Mouse (Mus musculus) heart, embryonic 16.5 days (tissue): ENCODE results near the gene Palm. TPM values are rescaled to one million over a fixed set of nuclear protein-coding genes. Genes with fewer than 3 reads are reported as not detected.

Experiments used
- ATAC-seq: fragments of 200-750 bp; cut with Nextera tagmentation; replicated peaks from 2 replicates; pipeline ENCODE4 v1.8.0; 2017; ENCODE audit warnings: moderate number of reproducible peaks; ENCODE audit not compliant: insufficient read depth, low FRiP score; ENCODE audit errors: extremely low read depth
- H3K27ac ChIP-seq: fragments of 300-500 bp; sonication (generic); 2 replicates; pipeline ENCODE4 v1.5.1; 2014; ENCODE audit warnings: mild to moderate bottlenecking, low read length, control low read depth, moderate library complexity
- H3K27me3 ChIP-seq: fragments of 300-500 bp; sonication (generic); 2 replicates; pipeline ENCODE4 v1.6.1; 2014; ENCODE audit warnings: low read length, mixed read lengths; ENCODE audit not compliant: control insufficient read depth, insufficient read depth
- H3K36me3 ChIP-seq: fragments of 300-500 bp; sonication (generic); 2 replicates; pipeline ENCODE4 v1.6.1; 2014; ENCODE audit not compliant: control insufficient read depth, insufficient read depth
- H3K4me1 ChIP-seq: fragments of 300-500 bp; sonication (generic); 2 replicates; pipeline ENCODE4 v1.6.1; 2014; ENCODE audit warnings: low read length, mixed read lengths; ENCODE audit not compliant: control insufficient read depth, insufficient read depth
- H3K4me2 ChIP-seq: fragments of 300-500 bp; sonication (generic); 2 replicates; pipeline ENCODE4 v1.6.1; 2014; ENCODE audit warnings: low read depth, mild to moderate bottlenecking, control low read depth, low read length
- H3K4me3 ChIP-seq: fragments of 300-500 bp; sonication (generic); 2 replicates; pipeline ENCODE4 v1.5.1; 2014; ENCODE audit warnings: mild to moderate bottlenecking, control low read depth, low read length
- H3K9ac ChIP-seq: fragments of 300-500 bp; sonication (generic); 2 replicates; pipeline ENCODE4 v1.6.1; 2014; ENCODE audit warnings: low read length, control low read depth
- H3K9me3 ChIP-seq: fragments of 300-500 bp; sonication (generic); replicated peaks from 2 replicates; pipeline ENCODE4 v1.6.1; 2016; ENCODE audit warnings: low read length; ENCODE audit not compliant: control insufficient read depth
- WGBS: fragments of 180-500 bp; shearing (Covaris S2); extraction: QIAGEN DNeasy Blood & Tissue Kit; methylation state at CpG from one replicate; pipeline ENCODE4 v1.1.7; 2014; 5-methylcytosine and 5-hydroxymethylcytosine counted together
- polyA plus RNA-seq: library from polyadenylated mRNA; unstranded; fragments of >200 nt; fragmentation: Nextera tagmentation; extraction: Ambion mirVana; gene quantifications from 2 replicates; pipeline ENCODE4 v1.2.1, GENCODE M21; 2015

Gene Palm
- polyA plus RNA-seq, 1 experiment from 2014 or later = 67.6 TPM

DNA sequence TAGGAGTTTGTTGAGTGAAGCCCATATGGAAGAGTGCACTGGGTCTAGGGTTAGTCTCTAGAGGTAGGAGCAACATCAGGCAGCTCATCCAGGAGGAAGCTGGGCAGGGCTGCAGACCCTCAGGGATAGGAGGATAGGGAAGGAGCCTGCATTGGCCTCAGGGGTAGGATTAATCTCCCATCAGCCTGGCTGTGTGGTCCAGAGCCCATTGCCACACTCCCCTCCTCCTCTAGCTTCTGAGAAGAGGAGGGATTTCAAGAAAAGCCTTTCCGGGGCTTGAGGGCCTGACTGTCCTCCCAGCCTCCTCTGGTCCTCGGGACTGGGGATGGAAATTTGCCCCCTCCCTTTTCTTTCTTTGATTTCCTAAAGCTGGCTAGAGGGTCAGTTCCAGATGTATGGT lies 14.2 kb upstream of the Palm start:
- Histone ChIP-seq H3K36me3 (no peaks in the 10 kb centered on the region), H3K4me2 (no peak overlapping the region), H3K27ac (no peak overlapping the region), H3K27me3 (peaks cover 4% of the 10 kb centered on the region; the same call in 1 of the 2 replicates), H3K4me1 (peaks cover 26% of the 10 kb centered on the region), H3K9ac (no peak overlapping the region), H3K4me3 (no peak overlapping the region), H3K9me3 (peaks cover 5% of the 10 kb centered on the region; the same call in 1 of the 2 replicates)
- ATAC-seq = no peak
- WGBS = 31% methylated on average over 2 of the region's 2 CpGs

DNA sequence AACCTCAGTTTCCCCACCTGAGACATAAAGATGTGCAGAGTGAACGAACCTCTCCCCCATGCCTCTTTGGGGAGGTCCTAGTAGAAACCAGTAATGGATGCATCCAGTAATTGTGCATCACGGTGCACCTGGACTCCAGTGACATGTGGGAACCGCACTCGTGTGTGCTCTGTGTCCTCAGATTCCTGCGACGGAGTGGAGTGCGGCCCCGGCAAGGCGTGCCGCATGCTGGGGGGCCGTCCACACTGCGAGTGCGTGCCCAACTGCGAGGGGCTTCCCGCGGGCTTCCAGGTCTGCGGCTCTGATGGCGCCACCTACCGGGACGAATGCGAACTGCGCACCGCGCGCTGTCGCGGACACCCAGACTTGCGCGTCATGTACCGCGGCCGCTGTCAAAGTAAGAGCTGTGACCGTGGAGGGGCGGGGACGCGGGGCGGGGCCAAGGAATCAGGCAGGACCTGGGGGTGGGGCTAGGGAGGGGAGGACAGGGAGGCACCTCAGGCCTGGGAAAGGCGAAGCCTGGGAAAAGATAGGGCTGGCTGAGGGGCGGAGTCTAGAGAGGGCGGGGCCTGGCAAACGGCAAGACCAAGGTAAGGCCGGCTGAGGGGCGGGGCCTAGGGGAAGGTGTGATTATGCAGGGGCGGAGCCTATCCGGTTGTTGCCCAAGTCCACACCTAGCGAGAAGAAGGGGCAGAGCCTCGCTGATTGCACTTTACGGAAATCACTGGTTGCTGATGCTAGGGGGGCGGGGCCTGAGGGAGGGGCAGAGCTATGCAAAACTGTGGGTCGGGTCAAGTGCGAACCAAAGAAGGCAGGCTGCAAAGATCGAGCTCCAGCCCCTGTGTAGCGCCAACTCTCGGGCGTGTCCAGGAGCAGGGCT lies 13.3 kb upstream of the Palm start:
- peak; percentile 77 for ATAC-seq
- 3% methylated on average over 54 of the region's 55 CpGs for WGBS
- H3K9me3 ChIP-seq = peaks cover 3% of the 10 kb centered on the region; the same call in 1 of the 2 replicates
- peak overlapping the region; percentile 53 for H3K4me3 ChIP-seq
- peak overlapping the region; percentile 51; the same call in 1 of the 2 replicates for H3K9ac ChIP-seq
- no peak overlapping the region for H3K27ac ChIP-seq
- H3K27me3 ChIP-seq = peaks cover 7% of the 10 kb centered on the region; the same call in 1 of the 2 replicates
- no peaks in the 10 kb centered on the region for H3K36me3 ChIP-seq
- H3K4me1 ChIP-seq = peaks cover 26% of the 10 kb centered on the region
- peak overlapping the region; percentile 92 for H3K4me2 ChIP-seq

DNA sequence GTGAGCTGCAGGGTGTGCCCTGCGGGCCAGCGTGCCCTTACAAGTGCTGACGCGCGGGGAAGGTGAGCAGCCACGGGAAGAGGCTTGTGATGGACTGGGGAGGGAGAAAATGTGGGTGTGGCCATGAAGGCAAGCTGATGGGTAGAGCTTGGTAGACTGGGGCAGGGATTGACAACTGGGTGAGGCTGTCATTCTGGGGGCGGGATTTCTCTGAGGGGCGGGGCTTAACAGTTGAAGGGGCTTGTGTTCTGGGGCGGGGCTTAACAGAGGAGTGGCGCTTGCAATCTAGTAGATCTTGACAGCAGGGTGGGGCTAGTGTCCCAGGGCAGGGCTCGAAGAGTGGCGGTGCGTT lies 12.7 kb upstream of the Palm start:
- ATAC-seq = no peak; the same call in 1 of the 2 replicates
- H3K27me3 ChIP-seq = peaks cover 7% of the 10 kb centered on the region; the same call in 1 of the 2 replicates

DNA sequence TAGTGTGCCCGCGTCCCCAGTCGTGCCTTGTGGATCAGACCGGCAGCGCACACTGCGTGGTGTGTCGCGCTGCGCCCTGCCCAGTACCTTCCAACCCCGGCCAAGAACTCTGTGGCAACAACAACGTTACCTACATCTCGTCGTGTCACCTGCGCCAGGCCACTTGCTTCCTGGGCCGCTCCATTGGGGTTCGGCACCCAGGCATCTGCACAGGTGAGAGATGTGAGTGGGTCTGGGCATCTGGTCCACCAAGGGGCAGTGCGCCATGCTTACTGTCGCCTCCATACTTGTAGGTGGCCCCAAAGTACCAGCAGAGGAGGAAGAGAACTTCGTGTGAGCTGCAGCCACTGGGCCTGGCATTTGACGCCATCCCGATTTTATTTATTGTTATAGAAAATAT lies 12.2 kb upstream of the Palm start:
- Histone ChIP-seq H3K27ac (no peak overlapping the region), H3K4me1 (peaks cover 26% of the 10 kb centered on the region)

More for the DNA sequence above, 12.7 kb upstream of the Palm start:
- no peaks in the 10 kb centered on the region for H3K9me3 ChIP-seq
- WGBS = 2% methylated on average over 13 of the region's 13 CpGs
- H3K36me3 ChIP-seq = no peaks in the 10 kb centered on the region
- H3K9ac ChIP-seq = peak overlapping the region; percentile 51; the same call in 1 of the 2 replicates
- H3K4me2 ChIP-seq = peak overlapping the region; percentile 92
- peaks cover 26% of the 10 kb centered on the region for H3K4me1 ChIP-seq
- no peak overlapping the region for H3K27ac ChIP-seq
- H3K4me3 ChIP-seq = peak overlapping the region; percentile 53

DNA sequence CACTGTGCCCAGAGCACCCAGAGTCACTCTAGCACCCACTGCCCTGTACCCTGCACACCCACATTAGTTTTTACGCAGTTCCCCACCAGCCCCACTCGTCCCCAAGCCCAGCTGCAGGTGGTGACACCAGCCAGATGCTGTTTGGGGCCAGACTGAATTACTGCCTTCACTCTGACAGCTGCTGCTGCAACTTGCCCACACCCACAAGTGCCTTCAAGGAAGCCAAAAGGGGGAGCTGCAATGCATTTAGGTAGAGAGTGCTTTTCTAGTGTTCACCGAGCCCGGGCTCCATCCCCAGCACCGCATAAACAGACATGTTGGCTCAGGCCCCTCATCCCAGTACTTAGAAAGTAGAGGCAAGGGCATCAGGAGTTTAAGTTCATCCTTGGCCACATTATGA lies 11.4 kb upstream of the Palm start:
- no peak overlapping the region for H3K9ac ChIP-seq
- no peak overlapping the region for H3K4me2 ChIP-seq
- no peaks in the 10 kb centered on the region for H3K36me3 ChIP-seq
- H3K9me3 ChIP-seq = no peaks in the 10 kb centered on the region
- peaks cover 7% of the 10 kb centered on the region; the same call in 1 of the 2 replicates for H3K27me3 ChIP-seq
- H3K4me1 ChIP-seq = peaks cover 25% of the 10 kb centered on the region
- no peak overlapping the region for H3K27ac ChIP-seq
- no peak overlapping the region for H3K4me3 ChIP-seq
- ATAC-seq = no peak
- whole genome bisulfite sequencing = 64% methylated on average over 5 of the region's 5 CpGs

More for the DNA sequence above, 12.2 kb upstream of the Palm start:
- H3K9me3 ChIP-seq = no peaks in the 10 kb centered on the region
- H3K9ac ChIP-seq = no peak overlapping the region
- WGBS = 42% methylated on average over 21 of the region's 21 CpGs
- ATAC-seq = no peak
- H3K4me3 ChIP-seq = peak overlapping the region; percentile 53
- peaks cover 7% of the 10 kb centered on the region; the same call in 1 of the 2 replicates for H3K27me3 ChIP-seq
- peak overlapping the region; percentile 92 for H3K4me2 ChIP-seq
- H3K36me3 ChIP-seq = no peaks in the 10 kb centered on the region

DNA sequence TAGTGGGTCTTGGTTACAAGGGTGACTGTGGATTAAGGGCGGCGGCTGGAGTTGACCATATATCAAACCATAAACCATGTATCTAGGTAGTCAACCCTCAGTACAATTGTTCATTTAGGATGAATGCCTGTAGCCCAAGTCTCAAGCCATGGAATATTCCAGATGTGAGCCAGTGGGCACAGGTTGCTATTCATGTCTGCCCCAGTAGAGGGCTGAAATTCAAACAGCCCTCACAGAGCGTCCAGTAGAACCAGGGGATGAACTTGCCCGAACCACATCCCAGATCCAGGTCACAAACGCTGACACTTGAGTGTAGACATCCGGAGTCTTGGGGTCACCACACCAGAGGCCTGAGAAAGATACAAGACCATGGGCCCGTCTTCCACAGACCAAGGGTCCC lies 10.3 kb upstream of the Palm start:
- H3K4me3 ChIP-seq = no peak overlapping the region
- ATAC-seq = no peak
- H3K9me3 ChIP-seq = no peaks in the 10 kb centered on the region
- H3K9ac ChIP-seq = no peak overlapping the region
- H3K27me3 ChIP-seq = peaks cover 7% of the 10 kb centered on the region; the same call in 1 of the 2 replicates
- peaks cover 14% of the 10 kb centered on the region for H3K4me1 ChIP-seq
- H3K36me3 ChIP-seq = no peaks in the 10 kb centered on the region
- WGBS = 58% methylated on average over 7 of the region's 7 CpGs
- H3K27ac ChIP-seq = no peak overlapping the region
- no peak overlapping the region for H3K4me2 ChIP-seq

DNA sequence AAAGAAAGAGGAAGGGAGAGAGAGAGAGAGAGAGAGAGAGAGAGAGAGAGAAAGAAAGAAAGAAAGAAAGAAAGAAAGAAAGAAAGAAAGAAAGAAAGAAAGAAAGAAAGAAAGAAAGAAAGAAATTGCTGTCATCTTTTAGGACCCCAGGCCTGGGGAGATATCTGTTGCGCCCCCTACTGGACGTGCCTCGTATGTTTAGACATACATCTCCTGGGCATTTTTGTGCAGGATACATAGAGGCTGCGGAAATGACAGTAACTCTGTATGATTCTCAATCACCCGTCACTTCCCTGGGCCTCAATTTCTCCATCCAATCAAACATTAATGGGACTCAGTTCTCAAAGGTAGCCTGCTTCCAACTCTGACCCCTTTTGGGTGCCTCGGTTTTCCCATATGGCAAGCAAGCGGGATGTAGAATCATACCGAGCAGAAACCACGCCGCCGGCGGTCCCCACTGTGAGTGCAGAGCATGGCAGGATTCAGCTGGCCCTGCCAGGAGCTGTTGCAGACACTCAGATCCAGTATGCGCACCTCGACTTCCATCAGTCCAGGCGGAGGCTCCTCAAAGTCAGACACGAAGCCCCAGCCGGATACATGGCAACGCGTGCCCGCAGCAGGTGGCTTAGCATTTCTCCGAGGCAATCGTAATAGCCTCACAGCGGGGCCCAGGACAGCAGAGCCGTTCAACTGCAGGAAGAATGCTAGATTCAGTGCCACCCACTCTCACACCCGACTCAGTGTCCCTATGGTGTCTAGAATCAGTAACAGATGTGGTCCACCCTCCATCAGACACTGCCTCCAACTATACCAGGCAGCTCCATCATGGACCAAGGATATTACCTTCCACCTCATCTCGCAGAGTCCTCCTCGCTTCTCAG lies 9.2 kb upstream of the Palm start:
- Histone ChIP-seq H3K4me3 (no peak overlapping the region), H3K4me1 (peaks cover 8% of the 10 kb centered on the region), H3K4me2 (no peak overlapping the region), H3K36me3 (no peaks in the 10 kb centered on the region), H3K27me3 (peaks cover 3% of the 10 kb centered on the region; the same call in 1 of the 2 replicates), H3K9ac (no peak overlapping the region), H3K9me3 (no peaks in the 10 kb centered on the region), H3K27ac (no peak overlapping the region)
- WGBS = 42% methylated on average over 27 of the region's 27 CpGs
- no peak for ATAC-seq

DNA sequence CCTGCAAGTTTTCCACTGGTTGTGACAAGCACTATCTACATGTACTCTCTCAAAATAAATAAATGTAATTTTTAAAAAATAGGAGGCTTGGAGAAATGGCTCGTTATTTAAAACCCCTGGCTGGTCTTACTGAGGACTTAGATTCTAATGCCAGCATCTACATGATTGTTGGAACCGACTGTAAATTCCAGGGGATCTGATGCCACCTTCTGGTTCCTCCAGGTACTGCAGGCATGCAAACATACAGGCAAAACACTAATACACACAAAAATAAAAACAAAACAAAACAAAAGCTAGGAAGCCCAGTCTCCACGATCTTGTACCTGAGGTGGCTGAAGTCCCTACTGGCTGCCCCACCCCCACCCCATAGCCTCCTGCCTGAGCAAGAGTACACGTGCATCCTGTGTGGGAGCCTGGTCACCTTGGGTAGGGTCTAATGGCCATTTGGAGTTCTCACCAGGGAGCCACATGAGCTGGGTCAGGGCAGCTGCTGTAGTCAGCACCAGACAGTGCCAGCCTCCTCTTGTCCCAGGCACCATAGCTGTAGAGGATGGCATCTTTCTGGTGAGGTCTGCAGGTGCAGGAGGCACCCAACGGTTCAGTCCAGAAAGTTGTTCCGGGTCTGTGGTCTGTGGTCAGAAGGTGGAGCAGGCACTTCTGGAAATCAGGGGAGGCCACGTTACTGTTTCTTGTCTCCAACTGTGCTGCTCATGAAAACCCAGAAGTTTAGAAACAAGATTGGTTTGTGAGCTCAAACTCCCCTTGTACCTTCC lies 4.8 kb upstream of the Palm start:
- Histone ChIP-seq H3K36me3 (no peaks in the 10 kb centered on the region), H3K4me3 (peak overlapping the region; percentile 15; the same call in 1 of the 2 replicates), H3K4me2 (peak overlapping the region; percentile 30), H3K27ac (peak overlapping the region; percentile 74; the same call in 1 of the 2 replicates), H3K9me3 (no peaks in the 10 kb centered on the region), H3K4me1 (0 out of 2 replicates have a peak, but pooled peaks cover 2% of the 10 kb centered on the region), H3K27me3 (peaks cover 5% of the 10 kb centered on the region; the same call in 1 of the 2 replicates), H3K9ac (0 out of 2 replicates have a peak overlapping the region, but pooled peaks have one; percentile 47)
- 0 out of 2 replicates have a peak, but pooled peaks have one; percentile 24 for ATAC-seq
- WGBS = 28% methylated on average over 7 of the region's 7 CpGs
